Mouse (Mus musculus) layer of hippocampus, postnatal 10 days (tissue): ENCODE data around the gene Tmem38b. TPM values are rescaled to one million over a fixed set of nuclear protein-coding genes. Genes with fewer than 3 reads are reported as not detected.

Source experiments
- DNase-seq, 2 experiments: peaks; one replicate each; pipeline ENCODE4 v3.0.0; 2021; ENCODE audit warnings: low spot score in 2 of 2
- total RNA-seq, 2 experiments: library from RNA; stranded (reverse); gene quantifications; 2 replicates each; pipeline ENCODE4 v1.2.3; 2021

Tmem38b gene
- total RNA-seq, 2 experiments from 2014 or later: 12.8 to 13.0 TPM

DNA sequence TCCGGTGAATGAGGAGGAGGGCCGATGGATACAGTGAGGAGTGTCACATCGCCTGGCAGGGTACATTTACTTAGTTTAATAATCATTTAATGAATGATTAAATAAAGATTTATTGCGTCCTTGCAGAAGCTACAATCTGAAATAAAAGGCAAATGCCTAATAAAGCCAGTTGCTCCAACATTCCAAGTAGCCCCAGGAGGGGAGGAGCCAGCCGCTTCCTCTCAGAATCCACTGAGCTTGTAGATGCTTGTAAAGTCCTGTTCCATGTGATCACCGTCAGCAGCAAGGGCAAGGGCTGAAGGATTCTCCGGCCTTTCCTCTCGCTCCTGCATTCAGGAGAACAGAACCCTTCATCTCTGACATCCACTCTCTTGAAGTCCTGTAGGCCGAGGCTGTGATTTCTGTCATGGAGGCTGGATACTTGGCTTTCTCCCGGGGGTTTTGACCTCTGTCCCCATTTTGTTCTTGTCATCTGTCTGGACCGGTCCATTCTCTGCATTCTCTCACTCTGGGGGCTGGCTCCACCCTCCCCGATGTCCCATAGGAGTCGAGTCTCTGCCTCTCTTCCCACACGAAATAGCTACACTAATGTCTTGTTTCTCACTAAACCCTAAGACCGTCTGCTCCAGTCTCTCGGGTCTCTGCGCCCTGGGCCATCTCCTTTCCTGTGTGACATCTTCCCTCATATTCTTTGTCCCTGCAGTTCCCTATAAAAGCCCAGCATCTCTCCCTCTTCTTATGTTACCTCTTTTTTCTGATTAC, 57.3 kb downstream of the Tmem38b start:
- DNase-seq: no peak

DNA sequence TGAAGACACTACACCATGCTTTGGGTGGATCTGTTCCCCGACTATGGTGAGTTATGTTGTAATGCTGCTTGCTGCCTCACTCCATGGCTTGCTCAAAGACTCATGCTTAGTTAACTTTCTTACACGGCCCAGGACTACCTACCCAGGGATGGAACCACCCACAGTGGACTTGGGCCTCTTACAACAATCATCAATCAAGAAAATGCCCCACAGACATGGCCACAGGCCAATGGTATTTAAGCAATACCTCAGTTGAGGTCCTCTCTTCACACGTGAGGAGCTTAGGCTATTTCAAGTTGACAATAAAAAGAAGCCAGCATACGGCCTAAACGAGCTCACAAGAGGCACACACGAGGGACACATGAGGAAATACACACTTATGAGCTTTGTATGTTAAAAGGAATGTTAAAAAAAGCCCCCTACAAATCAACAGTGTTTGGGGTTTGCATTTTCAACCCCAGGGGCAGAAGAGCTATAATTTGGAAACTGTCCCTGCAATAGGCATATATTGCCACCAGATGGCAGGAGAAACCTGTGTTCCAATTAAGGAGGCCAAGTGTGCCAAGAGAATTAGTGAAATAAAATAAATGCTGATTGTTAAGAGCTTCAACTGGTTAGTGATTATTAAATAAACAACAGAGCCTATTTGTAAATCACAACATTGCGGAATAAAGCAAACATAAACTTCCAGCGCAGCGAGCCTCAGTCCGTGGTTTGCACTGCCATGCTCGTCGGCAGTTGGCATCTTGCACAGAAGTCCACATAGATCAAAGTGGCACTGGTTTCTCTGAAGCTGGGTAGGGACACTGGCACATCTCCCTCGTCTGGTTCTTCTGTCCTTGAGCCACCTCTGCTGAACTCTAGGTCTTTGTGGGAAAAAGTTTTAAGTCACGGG, 58.8 kb downstream of the Tmem38b start:
- peak; percentile 52 to 68 for DNase-seq

DNA sequence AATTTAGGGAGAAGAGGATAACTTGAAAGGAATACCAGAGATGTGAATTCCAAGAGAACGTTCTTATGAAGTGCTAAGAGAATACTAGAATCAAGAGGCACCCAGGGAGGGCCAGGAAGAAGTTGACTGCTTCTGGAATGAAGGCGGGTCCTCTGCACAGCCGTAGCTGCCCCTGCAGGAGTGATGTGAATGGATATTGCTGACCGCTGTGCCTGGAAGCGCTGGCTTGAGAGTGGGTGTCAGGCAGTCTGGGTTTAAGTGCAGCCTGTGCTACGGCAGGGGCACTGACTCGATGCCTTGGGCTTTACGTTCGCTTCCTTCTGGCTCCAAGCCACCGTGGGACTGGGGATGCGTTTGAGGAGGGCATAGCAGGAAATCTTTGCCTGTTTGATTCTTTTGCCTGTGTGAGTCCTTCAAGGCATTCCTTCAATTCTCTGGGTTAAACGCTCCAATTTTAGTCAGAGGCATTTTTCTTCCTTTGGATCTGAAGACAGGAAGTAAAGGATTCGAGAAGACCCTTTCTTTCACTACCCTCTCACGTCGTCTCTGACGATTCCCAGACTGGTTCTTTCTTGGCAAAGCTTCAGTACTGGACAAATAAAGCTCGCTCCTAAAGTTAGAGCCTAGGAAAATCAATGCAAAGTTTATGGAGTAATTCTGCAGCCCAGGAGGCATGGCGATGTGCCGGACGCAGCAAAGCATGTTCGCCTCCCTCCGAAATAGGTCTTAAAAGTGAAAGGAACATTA, 60.7 kb downstream of the Tmem38b start:
- DNase-seq: no peak

DNA sequence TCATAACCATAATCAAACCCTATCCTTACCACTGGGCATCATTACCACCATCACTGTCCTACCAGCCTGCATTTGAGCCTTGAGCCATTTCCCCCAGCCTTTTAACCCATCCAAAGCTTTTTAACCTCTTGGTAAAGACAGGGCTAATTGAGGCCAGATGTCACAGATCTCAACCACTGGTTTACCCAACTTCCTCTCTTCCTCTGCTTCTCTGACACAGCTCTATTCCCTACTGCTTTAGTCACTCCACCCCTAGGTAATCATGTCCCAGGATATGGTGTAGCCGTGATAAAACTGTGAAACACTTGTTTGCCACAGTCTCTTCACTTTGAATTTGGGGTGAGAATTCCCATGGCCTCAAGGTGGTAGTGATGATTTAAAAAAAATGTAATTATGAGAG, 69.5 kb downstream of the Tmem38b start:
- no peak for DNase-seq

DNA sequence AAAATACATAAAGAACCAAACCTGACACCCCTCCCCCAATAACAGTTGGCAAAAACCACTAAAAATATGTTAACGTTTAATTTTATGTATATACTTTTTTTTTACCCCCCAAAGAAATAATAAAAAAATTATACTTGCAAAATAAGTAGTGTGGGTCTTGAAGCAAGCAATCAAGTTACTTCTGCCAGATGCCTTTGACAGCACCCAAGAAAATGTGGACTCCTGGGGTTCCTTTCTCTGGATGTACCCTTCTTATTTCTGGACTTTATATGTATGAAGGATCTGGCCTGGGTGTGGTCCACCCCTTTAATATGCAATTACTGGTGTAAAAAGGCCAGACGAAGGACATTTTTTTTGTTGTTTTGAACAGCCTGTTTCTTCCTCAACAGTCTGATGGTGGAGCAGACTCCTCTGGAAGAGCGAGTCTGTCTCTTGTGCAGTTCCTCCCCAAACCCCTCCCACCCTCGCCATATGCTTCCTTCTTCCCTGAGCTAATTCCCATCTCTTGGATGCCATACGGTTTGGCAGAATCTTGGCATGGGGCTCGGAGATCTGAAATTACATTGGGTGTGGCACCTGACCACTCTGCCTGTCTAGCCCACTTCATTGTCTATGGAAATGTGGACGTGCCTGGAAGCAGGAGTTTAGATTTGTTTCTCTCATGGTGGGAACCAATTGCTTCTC, 70.4 kb downstream of the Tmem38b start:
- DNase-seq: peak in 1 of 2 experiments; percentile 19

DNA sequence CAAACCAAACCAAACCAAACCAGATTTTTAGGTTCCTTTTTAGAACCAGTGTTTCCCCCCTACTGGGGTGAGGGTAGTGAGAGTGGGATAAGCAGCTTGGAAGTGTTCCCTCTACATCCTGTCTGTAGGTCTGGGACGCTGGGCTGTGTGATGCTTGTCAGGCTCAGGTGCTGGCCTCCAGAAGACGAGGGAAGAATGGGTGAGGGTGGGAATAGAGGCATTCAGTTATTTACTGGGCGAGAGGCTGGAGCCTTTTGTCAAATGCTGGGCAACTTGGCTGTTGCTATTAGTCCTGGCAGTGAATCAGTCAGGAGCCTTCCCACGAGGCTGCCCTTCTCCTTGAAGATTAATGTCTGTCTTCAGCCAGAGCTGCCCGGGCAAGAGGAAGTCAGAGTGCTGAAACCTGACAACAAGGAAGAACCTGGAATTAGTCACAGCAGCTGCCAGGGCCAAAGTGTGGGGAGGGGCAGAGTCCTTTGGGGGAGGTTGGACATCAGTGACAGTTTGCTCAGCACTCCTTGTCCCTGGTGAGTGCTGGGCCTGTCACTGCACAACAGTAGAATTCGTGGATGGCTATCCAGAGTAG, 74.6 kb downstream of the Tmem38b start:
- no peak for DNase-seq

DNA sequence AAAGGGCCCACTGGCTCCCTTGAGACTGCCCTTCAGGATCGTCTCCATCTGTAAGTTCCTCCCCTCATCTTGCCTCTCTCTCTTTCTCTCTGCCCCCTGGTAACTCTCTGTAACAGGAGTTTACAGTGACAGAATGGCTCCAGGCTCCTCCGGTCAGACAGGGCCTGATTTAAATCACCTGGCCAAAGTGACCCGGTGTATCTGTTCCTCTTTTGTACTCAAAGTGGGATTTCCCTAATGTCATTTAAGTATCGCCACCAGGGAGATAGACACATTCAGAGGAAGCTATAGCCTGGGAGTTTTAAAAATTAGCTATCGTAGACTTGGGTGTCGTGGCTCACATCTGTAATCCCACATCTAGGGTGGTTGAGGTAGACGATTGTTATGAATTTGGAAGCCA, 78.5 kb downstream of the Tmem38b start:
- no peak for DNase-seq

DNA sequence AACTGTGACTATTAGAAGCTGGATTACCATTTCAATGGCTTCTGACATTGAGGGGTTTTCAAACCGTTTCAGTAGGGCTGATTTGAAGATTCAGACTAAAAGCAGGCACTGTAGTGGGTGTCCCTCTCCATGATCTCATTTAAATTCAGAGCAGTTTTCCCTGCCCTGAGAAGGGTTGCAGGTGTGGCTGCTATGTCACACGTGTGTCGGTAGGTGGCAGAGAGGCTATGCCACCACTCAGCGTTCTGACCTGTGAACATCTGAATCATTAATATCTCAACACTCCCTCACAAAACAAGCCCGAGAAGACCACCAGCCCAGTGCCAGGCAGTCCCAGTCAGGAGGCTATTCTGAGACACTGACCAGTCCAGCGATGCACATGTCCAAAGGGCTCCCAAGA, 79.7 kb downstream of the Tmem38b start:
- DNase-seq: no peak

DNA sequence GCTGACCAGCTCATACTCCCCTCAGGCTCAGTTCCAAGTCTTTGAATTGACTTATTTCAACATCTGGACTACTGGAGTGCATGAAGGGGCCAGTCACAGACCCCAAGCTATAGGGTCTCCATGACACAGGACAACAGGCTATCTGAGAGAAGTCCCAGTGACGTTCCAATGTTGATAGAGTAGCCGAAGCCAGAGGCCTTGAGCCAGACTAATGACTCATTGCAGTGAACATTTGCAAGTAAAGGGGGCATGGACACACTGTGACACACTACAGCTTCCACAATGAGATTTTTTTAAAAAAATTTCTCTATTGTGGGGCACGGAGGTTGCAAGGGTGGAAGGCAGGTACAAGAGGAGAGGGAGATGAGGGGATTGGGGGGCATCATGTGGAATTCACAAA, 81.2 kb downstream of the Tmem38b start:
- no peak for DNase-seq

Other genes with a start within 250 kb of the Tmem38b start
- gene Fsd1l, start 194.6 kb upstream of the Tmem38b start, total RNA-seq: 10 to 100 TPM; 45.4 to 49.0 TPM
- gene Fktn, start 112.0 kb upstream of the Tmem38b start, total RNA-seq: 10 to 100 TPM; 27.1 to 27.7 TPM
- gene Tal2, start 46.3 kb upstream of the Tmem38b start, total RNA-seq: under 1 TPM in 1 of 2 experiments, not detected in 1; 0.25 TPM